Mouse (Mus musculus): ENCODE results near the gene Arl5a.

GRCm38 (mm10) chr2:52412524-52413037, 12.1 kb downstream of the Arl5a start:
- TF ChIP-seq CTCF (IDR thresholded peaks at IDR 0.05; ENCODE audit: extremely low read depth, insufficient read depth, insufficient read length, insufficient replicate concordance) (no peak), POLR2A (IDR thresholded peaks at IDR 0.05; ENCODE audit: low read depth, low read length) (no peak)

Measured in spleen, adult 2 months (tissue).